Mouse (Mus musculus) bone marrow macrophage, adult 2 months (primary cell): ENCODE data around the gene Atp1a4.

Source experiments
- CTCF ChIP-seq: IDR thresholded peaks from 2 replicates; pipeline ENCODE4 v1.5.1; 2012; ENCODE audit warnings: low read depth, mild to moderate bottlenecking, low read length, moderate library complexity
- POLR2A ChIP-seq: IDR thresholded peaks from 2 replicates; pipeline ENCODE4 v1.6.1; 2012; ENCODE audit warnings: mild to moderate bottlenecking, low read depth, low read length, borderline replicate concordance

DNA sequence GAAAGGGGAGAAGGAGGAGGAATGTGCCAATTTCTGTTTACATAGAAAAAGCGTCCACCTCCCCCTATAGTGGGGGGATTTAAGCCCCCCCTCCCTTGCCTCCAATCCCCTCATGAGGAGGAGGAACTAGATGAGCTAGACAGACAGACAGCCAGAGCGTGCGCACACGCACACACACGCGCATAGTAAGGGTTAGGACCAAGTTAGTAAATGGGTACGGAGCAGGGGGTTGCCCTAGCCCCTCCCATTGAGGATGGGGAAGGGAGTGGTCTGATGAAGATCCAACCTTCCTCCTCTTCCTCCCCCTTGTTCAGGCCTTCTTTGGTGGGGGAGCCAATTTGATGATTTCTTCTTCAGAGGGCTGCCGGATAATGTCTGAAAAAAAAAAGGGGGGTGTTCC is 59.9 kb downstream of the Atp1a4 start:
- TF ChIP-seq POLR2A (no peak), CTCF (no peak)
